31 mouse cellular contexts compared by ENCODE assay signal in genomic region chr2:118050326-118050725, GRCm38 (mm10).
A peak's percentile ranks its signal among the peaks of the same experiment; 100 is the strongest.
DNase-seq lines count a peak whose midpoint lies in the region; ATAC-seq lines count a peak whose summit lies in the region.
"Had no signal": no experiment of that assay in that cellular context is flagged by ENCODE, and none has a peak within 500 bp of the region (broad histone marks: within the 10 kb centered on the region; RNA-seq: fewer than 3 reads in every experiment).

No protein-coding gene starts in this region.

- WGBS in heart, embryonic 13.5 days: 52% methylated on average over 2 of the region's 2 CpGs
- 89% methylated on average over 2 of the region's 2 CpGs for WGBS in midbrain, embryonic 14.5 days

- no peak overlapping the region for H3K4me2 ChIP-seq in heart, embryonic 13.5 days
- no peak overlapping the region for H3K4me2 ChIP-seq in midbrain, embryonic 14.5 days (ENCODE audit: low read length)
- H3K4me2 ChIP-seq: embryonic facial prominence, embryonic 12.5 days; forebrain, embryonic 15.5 days; kidney, embryonic 15.5 days; limb, embryonic 12.5 days; liver, embryonic 15.5 days; lung, embryonic 14.5 days; midbrain, embryonic 15.5 days had no signal

- H3K36me3 ChIP-seq in heart, embryonic 13.5 days: no peaks in the 10 kb centered on the region
- no peaks in the 10 kb centered on the region for H3K36me3 ChIP-seq in midbrain, embryonic 14.5 days (ENCODE audit: control insufficient read depth, insufficient read depth, low read length)
- H3K36me3 ChIP-seq: embryonic facial prominence, embryonic 12.5 days; forebrain, embryonic 10.5 days; forebrain, embryonic 15.5 days; kidney, embryonic 15.5 days; limb, embryonic 12.5 days; liver, embryonic 15.5 days; midbrain, embryonic 15.5 days had no signal

- H3K4me1 ChIP-seq in heart, embryonic 13.5 days: peaks cover 17% of the 10 kb centered on the region
- no peaks in the 10 kb centered on the region for H3K4me1 ChIP-seq in midbrain, embryonic 14.5 days (ENCODE audit: control insufficient read depth, insufficient read depth, low read length)
- H3K4me1 ChIP-seq: embryonic facial prominence, embryonic 12.5 days; forebrain, embryonic 10.5 days; forebrain, embryonic 15.5 days; kidney, embryonic 15.5 days; limb, embryonic 12.5 days; liver, embryonic 15.5 days; midbrain, embryonic 15.5 days had no signal

- DNase-seq in heart, postnatal 36 days: no peak
- peak; percentile 27 for DNase-seq in layer of hippocampus, adult 9-11 months
- no peak for DNase-seq in layer of hippocampus, postnatal 10 days (ENCODE audit: low spot score in 2 of 2)
- peak; percentile 61 for DNase-seq in brain, adult 2 months (ENCODE audit: low read depth, low spot score)
- DNase-seq in midbrain, embryonic 14.5 days: no peak
- DNase-seq in MN1 (ENCODE audit: low spot score): no peak
- DNase-seq: adrenal gland, adult 2 months; adrenal gland, postnatal 36 days; cerebellum, adult 11 months; cerebellum, adult 9-10 months; cerebellum, postnatal 36 days; embryo, embryonic 11 days; gastrocnemius, postnatal 10 days; heart, postnatal 14 days; kidney, adult 18-20 months; kidney, postnatal 25 days; lung, embryonic 14.5 days; lung, postnatal 14 days; right cerebral cortex, postnatal 25 days; thymus, adult 2 months; thymus, postnatal 36 days had no signal

- no peak overlapping the region for H3K9ac ChIP-seq in heart, embryonic 13.5 days
- no peak overlapping the region for H3K9ac ChIP-seq in midbrain, embryonic 14.5 days (replicated peaks; ENCODE audit: low read length)
- H3K9ac ChIP-seq: embryonic facial prominence, embryonic 12.5 days; forebrain, embryonic 15.5 days; kidney, embryonic 15.5 days; limb, embryonic 12.5 days; liver, embryonic 15.5 days; lung, embryonic 14.5 days; midbrain, embryonic 15.5 days had no signal

- peaks cover 5% of the 10 kb centered on the region; the same call in 1 of the 2 replicates for H3K9me3 ChIP-seq in heart, embryonic 13.5 days
- H3K9me3 ChIP-seq in midbrain, embryonic 14.5 days (ENCODE audit: control insufficient read depth, low read length): no peaks in the 10 kb centered on the region
- H3K9me3 ChIP-seq: forebrain, embryonic 10.5 days; forebrain, embryonic 15.5 days; kidney, embryonic 15.5 days; limb, embryonic 12.5 days; liver, embryonic 15.5 days; midbrain, embryonic 15.5 days had no signal

- no peak for ATAC-seq in heart, embryonic 13.5 days (ENCODE audit: extremely low read depth, insufficient number of reproducible peaks, low FRiP score, low TSS enrichment)
- no peak for ATAC-seq in midbrain, embryonic 14.5 days (ENCODE audit: low FRiP score, low TSS enrichment)
- ATAC-seq: CD4-positive, CD25-positive, alpha-beta regulatory T cell, adult 4 months; forebrain, embryonic 15.5 days; hindbrain, embryonic 16.5 days; midbrain, embryonic 15.5 days had no signal

- no peaks in the 10 kb centered on the region for H3K27me3 ChIP-seq in heart, embryonic 13.5 days (replicated peaks)
- H3K27me3 ChIP-seq in midbrain, embryonic 14.5 days (ENCODE audit: control insufficient read depth, insufficient read depth, low read length): no peaks in the 10 kb centered on the region
- H3K27me3 ChIP-seq: embryonic facial prominence, embryonic 12.5 days; forebrain, embryonic 15.5 days; kidney, embryonic 15.5 days; limb, embryonic 12.5 days; liver, embryonic 15.5 days; midbrain, embryonic 15.5 days had no signal

- peak overlapping the region; percentile 24; the same call in 1 of the 2 replicates for H3K27ac ChIP-seq in heart, embryonic 13.5 days (replicated peaks)
- no peak overlapping the region for H3K27ac ChIP-seq in midbrain, embryonic 14.5 days (replicated peaks; ENCODE audit: low read depth, low read length)
- H3K27ac ChIP-seq: embryonic facial prominence, embryonic 12.5 days; forebrain, embryonic 10.5 days; forebrain, embryonic 15.5 days; kidney, embryonic 15.5 days; limb, embryonic 12.5 days; liver, embryonic 15.5 days; midbrain, embryonic 15.5 days had no signal

- H3K4me3 ChIP-seq in heart, embryonic 13.5 days: no peak overlapping the region
- no peak overlapping the region for H3K4me3 ChIP-seq in midbrain, embryonic 14.5 days (replicated peaks; ENCODE audit: low read depth, low read length)
- H3K4me3 ChIP-seq: embryonic facial prominence, embryonic 12.5 days; forebrain, embryonic 10.5 days; forebrain, embryonic 15.5 days; kidney, embryonic 15.5 days; limb, embryonic 12.5 days; liver, embryonic 15.5 days; midbrain, embryonic 15.5 days had no signal

- intact Hi-C loops in heart, postnatal 36 days (cut with DNase I): no loop called here

Comparison
In these comparisons a context has a peak if more than half of its experiments do, and no peak if none do; other contexts are left out.
1. DNase-seq: peak in layer of hippocampus, adult 9-11 months (single experiment) and brain, adult 2 months (single experiment); none in heart, postnatal 36 days (0 of 2), layer of hippocampus, postnatal 10 days (0 of 2), midbrain, embryonic 14.5 days (single experiment) and MN1 (single experiment).